Comparison of ENCODE assay signal across 9 mouse cellular contexts in genomic region chr16:22162066-22162511, GRCm38 (mm10). TPM values are rescaled to one million over a fixed set of nuclear protein-coding genes. Genes with fewer than 3 reads are reported as not detected.
DNase-seq lines count a peak whose midpoint lies in the region; ATAC-seq and TF ChIP-seq lines count a peak whose summit lies in the region.
"Had no signal": no experiment of that assay in that cellular context is flagged by ENCODE, and none has a peak within 500 bp of the region (broad histone marks: within the 10 kb centered on the region; RNA-seq: fewer than 3 reads in every experiment).

No protein-coding gene starts in this region.

- in situ Hi-C loops in ES-E14 (cut with MboI; ENCODE audit: low sequenced_read_pairs in 2 of 2, unreplicated experiment in 2 of 2) = no loop called here

- H3K27ac ChIP-seq in kidney, embryonic 15.5 days = peak overlapping the region; percentile 96
- H3K27ac ChIP-seq in ES-E14 (ENCODE audit: insufficient read depth, low read depth, low read length, poor library complexity, severe bottlenecking) = no peak overlapping the region
- H3K27ac ChIP-seq in embryonic facial prominence, embryonic 12.5 days = peak overlapping the region; percentile 95
- peak overlapping the region; percentile 89 for H3K27ac ChIP-seq in midbrain, embryonic 13.5 days
- H3K27ac ChIP-seq: macrophage had no signal

- intact Hi-C loops in gastrocnemius, postnatal 14 days (cut with DNase I; ENCODE audit: low total_unique reads) = no loop called here

- H3K4me1 ChIP-seq in kidney, embryonic 15.5 days = peaks cover 24% of the 10 kb centered on the region
- peaks cover 0 to 12% of the 10 kb centered on the region in 2 experiments; a peak in 2 of 4 replicates for H3K4me1 ChIP-seq in ES-E14 (ENCODE audit: control insufficient read depth in 2 of 2, insufficient read depth in 2 of 2, low read length in 2 of 2, poor library complexity in 1 of 2)
- peaks cover 14% of the 10 kb centered on the region for H3K4me1 ChIP-seq in embryonic facial prominence, embryonic 12.5 days
- peaks cover 31% of the 10 kb centered on the region for H3K4me1 ChIP-seq in midbrain, embryonic 13.5 days (replicated peaks)

- WGBS in kidney, embryonic 15.5 days = under 1% methylated on average over 19 of the region's 19 CpGs
- WGBS in embryonic facial prominence, embryonic 12.5 days = under 1% methylated on average over 19 of the region's 19 CpGs
- 1% methylated on average over 19 of the region's 19 CpGs for WGBS in midbrain, embryonic 13.5 days

- peak overlapping the region; percentile 100 for H3K4me3 ChIP-seq in kidney, embryonic 15.5 days (replicated peaks)
- H3K4me3 ChIP-seq in ES-E14 (ENCODE audit: insufficient read depth in 1 of 2, low read depth in 1 of 2, low read length in 2 of 2, poor library complexity in 1 of 2, severe bottlenecking in 1 of 2) = peak overlapping the region; percentile 88 to 91
- peak overlapping the region; percentile 97 for H3K4me3 ChIP-seq in embryonic facial prominence, embryonic 12.5 days
- peak overlapping the region; percentile 93 for H3K4me3 ChIP-seq in midbrain, embryonic 13.5 days (replicated peaks)

- ATAC-seq in kidney, embryonic 15.5 days (replicated peaks; ENCODE audit: low FRiP score) = peak; percentile 12; the same call in 1 of the 2 replicates
- ATAC-seq in embryonic facial prominence, embryonic 12.5 days (ENCODE audit: insufficient number of reproducible peaks, insufficient read depth, low FRiP score, low TSS enrichment) = peak; percentile 43
- ATAC-seq in midbrain, embryonic 13.5 days = no peak; the same call in 1 of the 2 replicates

- no peaks in the 10 kb centered on the region for H3K36me3 ChIP-seq in kidney, embryonic 15.5 days
- no peaks in the 10 kb centered on the region for H3K36me3 ChIP-seq in ES-E14 (ENCODE audit: control insufficient read depth, insufficient read depth, low read length, poor library complexity, severe bottlenecking)
- no peaks in the 10 kb centered on the region for H3K36me3 ChIP-seq in embryonic facial prominence, embryonic 12.5 days
- no peaks in the 10 kb centered on the region for H3K36me3 ChIP-seq in midbrain, embryonic 13.5 days

- no peaks in the 10 kb centered on the region for H3K27me3 ChIP-seq in kidney, embryonic 15.5 days
- H3K27me3 ChIP-seq in embryonic facial prominence, embryonic 12.5 days = no peaks in the 10 kb centered on the region
- H3K27me3 ChIP-seq in midbrain, embryonic 13.5 days = no peaks in the 10 kb centered on the region; the same call in 1 of the 2 replicates

- H3K9me3 ChIP-seq in kidney, embryonic 15.5 days (replicated peaks) = no peaks in the 10 kb centered on the region
- no peaks in the 10 kb centered on the region for H3K9me3 ChIP-seq in ES-E14 (ENCODE audit: control insufficient read depth, insufficient read depth, low read depth, low read length)
- no peaks in the 10 kb centered on the region for H3K9me3 ChIP-seq in embryonic facial prominence, embryonic 12.5 days
- H3K9me3 ChIP-seq in midbrain, embryonic 13.5 days = no peaks in the 10 kb centered on the region

- peak overlapping the region; percentile 99 for H3K9ac ChIP-seq in kidney, embryonic 15.5 days
- H3K9ac ChIP-seq in ES-E14 (ENCODE audit: insufficient read depth, low read depth, low read length, poor library complexity, severe bottlenecking) = peak overlapping the region; percentile 56
- H3K9ac ChIP-seq in embryonic facial prominence, embryonic 12.5 days = peak overlapping the region; percentile 98
- peak overlapping the region; percentile 94 for H3K9ac ChIP-seq in midbrain, embryonic 13.5 days (replicated peaks)

- H3K4me2 ChIP-seq in kidney, embryonic 15.5 days = peak overlapping the region; percentile 89
- peak overlapping the region; percentile 70 for H3K4me2 ChIP-seq in embryonic facial prominence, embryonic 12.5 days (replicated peaks)
- peak overlapping the region; percentile 89 for H3K4me2 ChIP-seq in midbrain, embryonic 13.5 days (replicated peaks)

- DNase-seq in kidney, postnatal 25 days = no peak
- no peak for DNase-seq in ES-E14 (ENCODE audit: low read depth, low spot score)
- peak; percentile 3 for DNase-seq in induced T-regulatory cell, adult 2 months (ENCODE audit: low read depth)
- DNase-seq in cerebellum, adult 18-20 months = no peak
- DNase-seq in gastrocnemius, postnatal 14 days = no peak

TF ChIP-seq in ES-E14, 5 proteins besides CTCF, POLR2A, EP300 and RAD21:
- TF ChIP-seq ZC3H11A (IDR thresholded peaks at IDR 0.05; ENCODE audit: borderline replicate concordance, low read depth, low read length) (no peak), ZNF384 (IDR thresholded peaks at IDR 0.05; ENCODE audit: low read depth, low read length) (no peak), CHD2 (IDR thresholded peaks at IDR 0.05; ENCODE audit: low read depth, low read length) (no peak), MAFK (IDR thresholded peaks at IDR 0.05; ENCODE audit: insufficient read depth, low read depth, low read length) (no peak), HCFC1 (IDR thresholded peaks at IDR 0.05; ENCODE audit: borderline replicate concordance, insufficient read depth, low read length) (no peak)

RNA-seq across cellular contexts. Expression of gene Igf2bp2, which starts 1.0 kb away (rescaled TPM):
- 97.9 and 103 TPM in 2 replicates for polyA plus RNA-seq in kidney, embryonic 15.5 days (2015; fragmentation: Nextera tagmentation; extraction: Ambion mirVana)
- total RNA-seq in ES-E14 (2012; rRNA removed) = 24.3 and 25.6 TPM in 2 replicates
- 128 and 132 TPM in 2 replicates for polyA plus RNA-seq in embryonic facial prominence, embryonic 12.5 days (2016; fragmentation: Nextera tagmentation; extraction: Ambion mirVana)
- polyA plus RNA-seq in midbrain, embryonic 13.5 days (2015; fragmentation: Nextera tagmentation; extraction: Ambion mirVana) = 31.8 and 32.2 TPM in 2 replicates
- total RNA-seq in gastrocnemius, postnatal 14 days (2021) = 1 to 10 TPM; 4.7 to 6.9 TPM
